Mouse (Mus musculus): ENCODE data around the gene Fbxo6. TPM values are rescaled to one million over a fixed set of nuclear protein-coding genes. Genes with fewer than 3 reads are reported as not detected.
"Not testable (repeated sequence)": the region's sequence is repeated elsewhere in the genome, so short reads cannot be mapped to it uniquely, and the experiment has no call there.

Fbxo6 gene
- polyA plus RNA-seq, 1 experiment from 2014 or later: 33.7 TPM

- H3K36me3 ChIP-seq (ENCODE audit: insufficient read depth, low read length): no peaks in the 10 kb centered on the region
- 82% methylated on average over 4 of the region's 4 CpGs for WGBS
- DNase-seq (ENCODE audit: low spot score) (no peak), ATAC-seq (replicated peaks; ENCODE audit: low FRiP score, low read depth) (no peak)
- no peaks in the 10 kb centered on the region for H3K27me3 ChIP-seq (ENCODE audit: insufficient read depth, low read length)
- H3K27ac ChIP-seq: no peak overlapping the region
- TF ChIP-seq CTCF (IDR thresholded peaks at IDR 0.05; ENCODE audit: low read depth): no peak
- no peaks in the 10 kb centered on the region for H3K9me3 ChIP-seq (replicated peaks; ENCODE audit: low read length)
- H3K4me2 ChIP-seq (ENCODE audit: low read length): no peak overlapping the region
- H3K4me1 ChIP-seq (replicated peaks; ENCODE audit: insufficient read depth, low read length): no peaks in the 10 kb centered on the region
- H3K4me3 ChIP-seq (replicated peaks; ENCODE audit: low read depth, low read length): no peak overlapping the region
- no peak overlapping the region for H3K9ac ChIP-seq (ENCODE audit: low read depth, low read length)
Observed at GRCm38 (mm10) chr4:148121362-148121761, 30.6 kb downstream of the Fbxo6 start.

- H3K27me3 ChIP-seq (ENCODE audit: insufficient read depth, low read length): no peaks in the 10 kb centered on the region
- H3K36me3 ChIP-seq (ENCODE audit: insufficient read depth, low read length): no peaks in the 10 kb centered on the region
- no peak for TF ChIP-seq CTCF (IDR thresholded peaks at IDR 0.05; ENCODE audit: low read depth)
- no peak for ATAC-seq (replicated peaks; ENCODE audit: low FRiP score, low read depth)
- no peak overlapping the region for H3K27ac ChIP-seq
- 60% methylated on average over 9 of the region's 9 CpGs for WGBS
- H3K4me1 ChIP-seq (replicated peaks; ENCODE audit: insufficient read depth, low read length): no peaks in the 10 kb centered on the region; the same call in 1 of the 2 replicates
- H3K4me2 ChIP-seq (ENCODE audit: low read length): no peak overlapping the region
- DNase-seq (ENCODE audit: low spot score): no peak
- H3K9me3 ChIP-seq (replicated peaks; ENCODE audit: low read length): no peaks in the 10 kb centered on the region
- no peak overlapping the region for H3K4me3 ChIP-seq (replicated peaks; ENCODE audit: low read depth, low read length)
- no peak overlapping the region for H3K9ac ChIP-seq (ENCODE audit: low read depth, low read length)
Observed at GRCm38 (mm10) chr4:148120555-148120954, 31.4 kb downstream of the Fbxo6 start.

DNA sequence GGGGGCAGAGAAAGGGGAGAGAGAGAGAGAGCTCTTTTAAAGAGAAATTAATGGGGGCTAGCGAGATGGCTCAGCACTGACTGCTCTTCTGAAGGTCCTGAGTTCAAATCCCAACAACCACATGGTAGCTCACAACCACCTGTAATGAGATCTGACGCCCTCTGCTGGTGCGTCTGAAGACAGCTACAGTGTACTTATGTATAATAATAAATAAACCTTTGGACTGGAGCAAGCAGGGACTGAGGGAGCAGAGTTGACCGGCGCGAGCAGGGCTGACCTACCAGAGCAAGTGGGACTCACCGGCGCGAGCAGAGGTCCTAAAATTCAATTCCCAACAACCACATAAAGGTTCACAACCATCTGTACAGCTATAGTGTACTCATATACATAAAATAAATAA is 32.4 kb downstream of the Fbxo6 start:
- H3K27ac ChIP-seq; H3K9me3 ChIP-seq (replicated peaks; ENCODE audit: low read length); H3K36me3 ChIP-seq (ENCODE audit: insufficient read depth, low read length); H3K4me2 ChIP-seq (ENCODE audit: low read length); ATAC-seq (replicated peaks; ENCODE audit: low FRiP score, low read depth); H3K4me1 ChIP-seq (replicated peaks; ENCODE audit: insufficient read depth, low read length); H3K27me3 ChIP-seq (ENCODE audit: insufficient read depth, low read length); H3K9ac ChIP-seq (ENCODE audit: low read depth, low read length); DNase-seq (ENCODE audit: low spot score); H3K4me3 ChIP-seq (replicated peaks; ENCODE audit: low read depth, low read length): not testable (repeated sequence)
- 87% methylated on average over 9 of the region's 9 CpGs for WGBS
- TF ChIP-seq CTCF (IDR thresholded peaks at IDR 0.05; ENCODE audit: low read depth): peak; percentile 26; the same call in 1 of the 2 replicates

GRCm38 (mm10) chr4:148117392-148117791 is 34.5 kb downstream of the Fbxo6 start:
- Histone ChIP-seq H3K4me3 (replicated peaks; ENCODE audit: low read depth, low read length) (no peak overlapping the region), H3K9ac (ENCODE audit: low read depth, low read length) (no peak overlapping the region)
- ATAC-seq (replicated peaks; ENCODE audit: low FRiP score, low read depth): no peak

DNA sequence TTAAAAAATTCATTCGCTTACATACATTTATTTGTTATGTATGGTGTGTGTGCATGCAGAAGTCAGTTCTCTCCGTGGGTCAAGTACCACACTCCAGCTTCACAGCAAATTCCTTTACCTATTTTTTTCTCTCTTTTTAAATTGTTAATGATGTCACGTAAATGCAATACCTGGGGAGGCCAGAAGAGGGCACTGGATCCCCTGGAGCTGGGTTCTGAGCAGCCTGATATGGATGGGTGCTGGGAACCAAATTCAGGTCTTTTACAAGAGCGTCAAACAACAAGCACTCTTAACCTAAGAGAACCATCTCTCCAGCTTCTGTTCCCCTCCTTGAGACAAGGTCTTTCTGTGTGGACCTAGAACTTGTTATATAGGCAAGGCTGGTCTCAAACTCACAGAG is 35.3 kb downstream of the Fbxo6 start:
- Histone ChIP-seq H3K4me1 (replicated peaks; ENCODE audit: insufficient read depth, low read length) (no peaks in the 10 kb centered on the region; the same call in 1 of the 2 replicates), H3K36me3 (ENCODE audit: insufficient read depth, low read length) (no peaks in the 10 kb centered on the region), H3K27ac (no peak overlapping the region), H3K4me2 (ENCODE audit: low read length) (no peak overlapping the region), H3K27me3 (ENCODE audit: insufficient read depth, low read length) (no peaks in the 10 kb centered on the region), H3K9ac (ENCODE audit: low read depth, low read length) (no peak overlapping the region), H3K4me3 (replicated peaks; ENCODE audit: low read depth, low read length) (no peak overlapping the region), H3K9me3 (replicated peaks; ENCODE audit: low read length) (no peaks in the 10 kb centered on the region)
- peak; percentile 48 for TF ChIP-seq CTCF (IDR thresholded peaks at IDR 0.05; ENCODE audit: low read depth)
- ATAC-seq (replicated peaks; ENCODE audit: low FRiP score, low read depth): no peak
- WGBS: 80% methylated on average over 4 of the region's 4 CpGs
- no peak for DNase-seq (ENCODE audit: low spot score)

More at GRCm38 (mm10) chr4:148117392-148117791, 34.5 kb downstream of the Fbxo6 start:
- peak; percentile 49 for TF ChIP-seq CTCF (IDR thresholded peaks at IDR 0.05; ENCODE audit: low read depth)
- Histone ChIP-seq H3K27ac (no peak overlapping the region), H3K27me3 (ENCODE audit: insufficient read depth, low read length) (no peaks in the 10 kb centered on the region), H3K4me2 (ENCODE audit: low read length) (no peak overlapping the region), H3K9me3 (replicated peaks; ENCODE audit: low read length) (no peaks in the 10 kb centered on the region), H3K4me1 (replicated peaks; ENCODE audit: insufficient read depth, low read length) (no peaks in the 10 kb centered on the region; the same call in 1 of the 2 replicates), H3K36me3 (ENCODE audit: insufficient read depth, low read length) (no peaks in the 10 kb centered on the region)
- DNase-seq (ENCODE audit: low spot score): no peak
- 73% methylated on average over 4 of the region's 4 CpGs for WGBS

- ATAC-seq (replicated peaks; ENCODE audit: low FRiP score, low read depth) (peak; percentile 18; the same call in 1 of the 2 replicates), DNase-seq (ENCODE audit: low spot score) (peak; percentile 68)
- Histone ChIP-seq H3K4me1 (replicated peaks; ENCODE audit: insufficient read depth, low read length) (no peaks in the 10 kb centered on the region; the same call in 1 of the 2 replicates), H3K27ac (0 out of 2 replicates have a peak overlapping the region, but pooled peaks have one; percentile 1), H3K27me3 (ENCODE audit: insufficient read depth, low read length) (no peaks in the 10 kb centered on the region), H3K9ac (ENCODE audit: low read depth, low read length) (no peak overlapping the region), H3K9me3 (replicated peaks; ENCODE audit: low read length) (no peaks in the 10 kb centered on the region), H3K4me3 (replicated peaks; ENCODE audit: low read depth, low read length) (no peak overlapping the region), H3K36me3 (ENCODE audit: insufficient read depth, low read length) (no peaks in the 10 kb centered on the region), H3K4me2 (ENCODE audit: low read length) (peak overlapping the region; percentile 15)
- TF ChIP-seq CTCF (IDR thresholded peaks at IDR 0.05; ENCODE audit: low read depth): peak; percentile 61; the same call in 1 of the 2 replicates
- 2% methylated on average over 15 of the region's 15 CpGs for WGBS
Observed at GRCm38 (mm10) chr4:148115467-148115866, 36.5 kb downstream of the Fbxo6 start.

All from kidney, postnatal 0 days (tissue).